Mouse (Mus musculus) T-cell, adult 66 days (primary cell): ENCODE results near the gene Kdf1. TPM values are rescaled to one million over a fixed set of nuclear protein-coding genes. Genes with fewer than 3 reads are reported as not detected.

Experiments
- total RNA-seq, 2 experiments: library from RNA; stranded (reverse); gene quantifications; 3 replicates in 1 of 2; 4 replicates in 1 of 2; pipeline ENCODE4 v1.2.4; 2023

Kdf1 gene
- total RNA-seq, result under 1 TPM; 0.52 to 0.80 TPM

GRCm38 (mm10) chr4:133518601-133519368 is at the start of gene Kdf1:
Gene Kdf1, plus strand, starts transcription at chr4:133518963.

DNA sequence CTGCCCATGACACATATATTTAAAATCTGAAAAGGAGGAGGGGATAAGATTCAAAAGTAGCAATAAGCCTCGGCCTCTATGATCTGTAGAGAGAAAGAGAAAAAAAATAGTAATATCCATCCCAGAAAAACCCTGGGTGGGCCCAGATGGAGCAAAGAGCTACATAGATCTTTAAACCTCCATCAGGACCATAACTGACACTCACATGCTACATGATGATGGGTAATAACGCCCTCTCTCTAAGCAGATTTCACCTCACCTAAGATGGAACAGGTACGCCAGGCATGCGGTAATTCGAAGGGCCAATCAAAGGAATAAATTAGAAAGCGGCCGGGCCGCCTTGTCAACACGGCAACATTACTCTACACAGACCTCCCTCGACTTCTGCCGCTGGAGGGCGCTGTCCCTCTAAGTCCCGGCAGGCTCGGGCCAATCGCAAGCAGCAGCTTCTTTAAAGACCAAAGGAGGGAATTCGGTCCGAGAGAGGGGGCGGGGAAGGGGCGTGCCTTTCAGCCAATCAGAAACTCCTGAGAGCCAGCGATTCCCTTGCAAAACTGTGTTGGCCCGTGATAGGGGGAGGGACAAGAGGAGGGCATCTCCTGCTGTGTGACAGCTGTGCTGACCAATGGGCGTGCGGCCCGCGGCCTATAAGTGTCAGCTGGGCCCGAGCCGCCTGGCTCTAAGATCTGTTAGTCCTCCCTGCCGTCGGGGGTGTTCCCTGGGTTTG is 39.1 kb upstream of the Kdf1 start, which contains the start of gene Tent5b:
TSS of gene Tent5b (plus strand) at position 675 of the 727 bp plus-strand sequence.

DNA sequence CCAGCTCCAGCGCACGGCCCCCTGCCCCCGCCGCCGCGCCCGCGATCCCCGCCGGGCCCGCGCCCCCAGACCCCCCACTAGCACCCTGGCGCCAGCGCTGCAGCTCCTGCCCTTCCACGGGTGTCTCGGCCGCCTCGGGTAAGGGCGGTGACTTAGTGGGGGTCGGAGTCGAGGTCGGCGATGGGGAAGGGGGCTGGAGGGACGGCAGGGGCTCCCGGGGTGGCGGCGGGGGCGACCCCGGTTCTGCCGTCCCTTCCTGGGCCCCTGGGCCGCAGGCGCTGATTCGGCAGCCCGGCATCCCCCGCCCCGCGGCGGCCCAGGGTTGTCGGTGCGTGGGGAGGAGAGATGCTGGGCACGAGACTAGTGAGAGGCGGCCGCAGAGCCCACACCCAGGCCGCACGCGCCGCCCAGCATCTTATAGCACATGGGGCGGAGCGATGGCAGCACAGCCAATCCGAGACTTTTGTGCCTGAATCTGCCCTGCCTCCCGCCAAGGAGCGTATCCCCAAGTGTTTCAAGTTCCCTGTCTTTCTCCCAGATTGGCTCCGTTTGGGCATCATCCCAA is 20.5 kb upstream of the Kdf1 start, which contains the start of gene Trnp1:
TSS of gene Trnp1 (minus strand) at position 391 of the 565 bp plus-strand sequence.

DNA sequence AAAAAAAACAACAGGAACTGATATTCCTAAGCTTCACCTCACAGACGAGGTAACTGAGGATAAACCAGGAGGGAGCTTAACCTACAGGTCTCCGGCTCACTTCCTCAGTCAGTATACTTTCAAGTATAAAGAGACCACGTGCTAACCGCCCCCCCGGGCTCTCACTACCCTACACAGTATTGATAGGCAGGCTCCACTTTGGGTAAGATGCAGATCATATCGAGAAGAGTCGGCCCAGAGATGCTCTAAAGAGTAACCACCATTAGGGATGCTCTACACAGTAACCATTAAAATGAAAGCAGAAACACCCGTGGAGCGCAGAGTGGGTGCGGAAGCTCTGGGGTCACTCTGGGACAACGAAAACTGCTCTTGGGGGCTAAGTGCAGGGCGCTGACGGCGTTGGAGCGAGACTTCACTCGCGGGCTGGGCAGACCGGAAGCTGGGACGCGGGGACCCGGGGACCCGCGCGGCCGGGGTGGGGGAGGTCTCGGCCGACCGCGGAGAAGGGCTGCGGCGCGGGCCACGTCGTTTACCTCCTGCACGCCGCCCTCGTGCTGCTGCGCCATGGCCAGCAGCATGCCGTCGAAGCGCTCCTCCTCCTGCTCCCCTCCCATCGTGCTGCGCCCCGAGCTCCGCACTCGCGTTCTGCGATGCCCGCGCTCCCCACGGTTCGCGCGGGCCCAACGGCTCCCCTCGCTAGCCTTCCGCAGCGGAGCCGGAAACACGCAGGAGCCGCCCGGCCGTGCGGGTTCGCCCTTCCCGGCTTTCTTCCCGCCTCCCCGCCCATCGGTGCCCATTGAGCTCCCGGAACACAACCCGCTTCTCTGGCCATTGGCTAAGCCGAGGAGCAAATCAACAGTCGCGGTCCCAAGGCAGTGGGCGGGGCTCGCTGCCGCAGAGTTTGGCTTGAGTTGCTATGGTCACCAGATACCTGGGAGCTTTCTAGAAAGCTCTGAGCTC is 26.8 kb downstream of the Kdf1 start, which contains the start of gene Nudc:
TSS of gene Nudc (minus strand) at position 725 of the 960 bp plus-strand sequence.

GRCm38 (mm10) chr4:133552768-133553447 is 34.1 kb downstream of the Kdf1 start, which contains the start of gene Nr0b2:
Gene Nr0b2, plus strand, starts transcription at chr4:133553376.

GRCm38 (mm10) chr4:133574070-133574842 is 55.5 kb downstream of the Kdf1 start, which contains the start of gene Gpatch3:
Gene Gpatch3, plus strand, starts transcription at chr4:133574745.

Other genes starting within 250 kb of the Kdf1 start
- gene Tmem222, start 241.2 kb upstream of the Kdf1 start, total RNA-seq, result 10 to 100 TPM; 62.1 to 66.2 TPM
- 10 to 100 TPM; 47.0 to 49.6 TPM for gene Wdtc1, start 165.5 kb upstream of the Kdf1 start, total RNA-seq
- 10 to 100 TPM; 56.5 to 58.9 TPM for gene Slc9a1, start 149.3 kb upstream of the Kdf1 start, total RNA-seq
- gene Tent5b, start 38.8 kb upstream of the Kdf1 start, total RNA-seq, result not detected
- 10 to 100 TPM; 11.6 to 21.7 TPM for gene Trnp1, start 20.4 kb upstream of the Kdf1 start, total RNA-seq
- gene Nudc, start 27.0 kb downstream of the Kdf1 start, total RNA-seq, result 10 to 100 TPM; 72.2 to 79.8 TPM
- gene Nr0b2, start 34.4 kb downstream of the Kdf1 start, total RNA-seq, result not detected
- gene Gpatch3, start 55.8 kb downstream of the Kdf1 start, total RNA-seq, result 10 to 100 TPM; 21.4 to 32.4 TPM
- 10 to 100 TPM; 27.0 to 29.2 TPM for gene Gpn2, start 65.4 kb downstream of the Kdf1 start, total RNA-seq
- 10 to 100 TPM; 59.4 to 60.3 TPM for gene Sfn, start 83.2 kb downstream of the Kdf1 start, total RNA-seq
- gene Zdhhc18, start 131.2 kb downstream of the Kdf1 start, total RNA-seq, result 100 to 1,000 TPM; 216 to 235 TPM
- 10 to 100 TPM; 23.5 to 25.4 TPM for gene Pigv, start 153.7 kb downstream of the Kdf1 start, total RNA-seq
- gene Arid1a, start 237.8 kb downstream of the Kdf1 start, total RNA-seq, result 100 to 1,000 TPM; 307 to 314 TPM